Mouse (Mus musculus) lung, postnatal 0 days (tissue): ENCODE results near the gene Slc6a6. TPM values are rescaled to one million over a fixed set of nuclear protein-coding genes. Genes with fewer than 3 reads are reported as not detected.

Source experiments
- ATAC-seq: fragments of 200-750 bp; cut with Nextera tagmentation; 2 replicates; pipeline ENCODE4 v1.8.0; 2017; ENCODE audit warnings: moderate library complexity
- DNase-seq: peaks from one replicate; pipeline ENCODE4 v3.0.0-alpha.2; 2016; ENCODE audit warnings: low spot score
- H3K27ac ChIP-seq: fragments of 300-500 bp; sonication (generic); 2 replicates; pipeline ENCODE4 v1.5.1; 2014; ENCODE audit warnings: antibody characterized with exemption, mild to moderate bottlenecking, low read length, mixed read lengths
- H3K27me3 ChIP-seq: fragments of 300-500 bp; sonication (generic); replicated peaks from 2 replicates; pipeline ENCODE4 v1.6.1; 2014; ENCODE audit warnings: low read length, mixed read lengths; ENCODE audit not compliant: insufficient read depth
- H3K36me3 ChIP-seq: fragments of 300-500 bp; sonication (generic); 2 replicates; pipeline ENCODE4 v1.6.1; 2014; ENCODE audit warnings: low read length, mixed read lengths; ENCODE audit not compliant: insufficient read depth
- H3K4me1 ChIP-seq: fragments of 300-500 bp; sonication (generic); 2 replicates; pipeline ENCODE4 v1.6.1; 2014; ENCODE audit warnings: antibody characterized with exemption, low read depth, low read length, mixed read lengths; ENCODE audit not compliant: insufficient read depth
- H3K4me2 ChIP-seq: fragments of 300-500 bp; sonication (generic); replicated peaks from 2 replicates; pipeline ENCODE4 v1.6.1; 2014; ENCODE audit warnings: low read depth, mild to moderate bottlenecking, low read length, moderate library complexity, mixed read lengths
- H3K4me3 ChIP-seq: fragments of 300-500 bp; sonication (generic); 2 replicates; pipeline ENCODE4 v1.5.1; 2014; ENCODE audit warnings: low read depth, low read length
- H3K9ac ChIP-seq: fragments of 300-500 bp; sonication (generic); replicated peaks from 2 replicates; pipeline ENCODE4 v1.6.1; 2014; ENCODE audit warnings: low read depth, mild to moderate bottlenecking
- H3K9me3 ChIP-seq: fragments of 300-500 bp; sonication (generic); 2 replicates; pipeline ENCODE4 v1.6.1; 2016; ENCODE audit warnings: low read length, mixed read lengths
- CTCF ChIP-seq: IDR thresholded peaks from 2 replicates; pipeline ENCODE4 v1.5.1; 2016; ENCODE audit warnings: antibody characterized with exemption, mild to moderate bottlenecking
- EP300 ChIP-seq: IDR thresholded peaks from 2 replicates; pipeline ENCODE4 v1.6.1; 2016; ENCODE audit warnings: antibody characterized with exemption, mild to moderate bottlenecking, control low read depth
- WGBS: fragments of 180-500 bp; shearing (Covaris S2); extraction: QIAGEN DNeasy Blood & Tissue Kit; methylation state at CpG from one replicate; pipeline ENCODE4 v1.1.7; 2014; 5-methylcytosine and 5-hydroxymethylcytosine counted together
- polyA plus RNA-seq: library from polyadenylated mRNA; unstranded; fragments of >200 nt; fragmentation: Nextera tagmentation; extraction: Ambion mirVana; gene quantifications from 2 replicates; pipeline ENCODE4 v1.2.1, GENCODE M21; 2015

The Slc6a6 gene
- polyA plus RNA-seq, 1 experiment from 2014 or later = 92.6 TPM

DNA sequence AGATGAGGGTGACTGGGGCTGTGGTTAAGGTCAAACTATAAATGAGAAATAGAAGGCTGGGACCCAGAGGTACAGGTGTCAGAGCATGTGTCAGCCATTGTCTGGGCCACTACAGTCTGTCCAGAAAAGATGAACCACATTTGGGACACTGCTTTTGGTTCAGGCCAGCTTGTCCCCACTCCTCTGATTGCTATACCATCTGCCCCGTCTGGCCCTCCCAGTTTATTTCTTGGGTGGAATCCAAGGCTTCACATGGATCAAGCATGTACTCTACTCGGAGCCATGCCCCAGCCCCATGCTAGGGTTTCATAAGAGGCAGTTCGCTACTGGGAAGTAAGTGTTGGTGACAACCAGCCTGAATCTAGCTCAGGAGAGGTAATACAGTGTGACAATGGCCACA is 61.4 kb downstream of the Slc6a6 start:
- TF ChIP-seq CTCF (no peak), EP300 (no peak)
- ATAC-seq = no peak
- Histone ChIP-seq H3K4me1 (no peaks in the 10 kb centered on the region), H3K27ac (no peak overlapping the region), H3K9ac (no peak overlapping the region), H3K27me3 (no peaks in the 10 kb centered on the region), H3K4me2 (no peak overlapping the region), H3K4me3 (no peak overlapping the region), H3K36me3 (peaks cover 47% of the 10 kb centered on the region), H3K9me3 (no peaks in the 10 kb centered on the region)
- WGBS = 68% methylated on average over 3 of the region's 3 CpGs
- DNase-seq = no peak

DNA sequence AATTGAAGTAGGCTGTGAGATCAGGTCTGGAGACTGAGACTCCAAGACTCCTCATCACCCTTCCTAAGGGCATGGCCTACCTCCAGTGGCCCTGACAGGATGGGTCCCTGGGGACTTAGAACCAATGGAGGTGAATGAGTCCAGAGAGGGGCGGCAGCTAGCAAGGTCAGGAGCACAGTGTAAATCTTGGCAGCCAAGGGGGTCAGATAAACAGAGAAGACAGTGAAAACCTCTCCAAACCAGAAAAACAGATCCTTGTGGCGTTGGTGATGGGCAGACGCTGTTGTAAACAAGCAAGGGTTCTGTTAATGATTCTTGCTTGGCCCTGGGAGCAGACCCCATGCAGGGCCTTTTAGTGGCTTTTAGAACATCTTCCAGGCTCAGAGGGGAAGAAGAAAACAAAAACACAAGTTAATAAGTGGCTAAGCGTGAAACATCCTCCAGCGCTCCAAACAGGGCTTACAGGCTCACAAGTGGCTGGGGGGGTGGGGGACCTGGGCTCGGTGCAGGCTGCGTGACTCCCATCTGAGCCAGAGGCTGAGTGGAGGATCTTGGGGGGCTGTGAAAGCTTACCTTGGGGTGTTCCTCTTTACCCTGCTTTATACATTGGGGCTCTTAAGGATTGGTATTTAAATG is 62.2 kb downstream of the Slc6a6 start:
- H3K36me3 ChIP-seq = peaks cover 56% of the 10 kb centered on the region
- no peaks in the 10 kb centered on the region for H3K4me1 ChIP-seq
- no peaks in the 10 kb centered on the region for H3K27me3 ChIP-seq
- H3K4me3 ChIP-seq = no peak overlapping the region
- TF ChIP-seq CTCF = no peak
- TF ChIP-seq EP300 = no peak
- H3K27ac ChIP-seq = no peak overlapping the region
- no peak for DNase-seq
- no peak overlapping the region for H3K9ac ChIP-seq
- 78% methylated on average over 7 of the region's 7 CpGs for WGBS
- no peaks in the 10 kb centered on the region for H3K9me3 ChIP-seq
- no peak overlapping the region for H3K4me2 ChIP-seq
- no peak for ATAC-seq

DNA sequence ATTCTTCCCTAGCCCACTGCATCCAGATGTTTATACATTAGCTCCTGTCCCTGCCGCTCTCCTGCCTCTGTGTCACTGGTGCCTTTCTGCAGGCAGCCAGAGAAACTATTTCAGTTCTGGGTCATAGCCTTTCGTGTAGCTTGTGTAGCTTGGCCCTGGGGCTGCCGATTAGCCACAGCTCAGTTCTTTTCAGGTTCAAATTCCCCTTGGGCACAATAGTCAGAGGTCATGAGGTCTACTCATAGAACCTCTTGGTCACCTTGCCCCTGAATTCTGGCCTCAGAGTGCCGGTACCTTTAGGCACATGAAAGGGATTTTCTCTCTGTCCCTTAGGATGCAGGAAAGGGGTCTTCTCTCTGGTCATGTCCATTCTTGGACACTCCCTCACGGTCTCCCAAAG is 62.9 kb downstream of the Slc6a6 start:
- no peaks in the 10 kb centered on the region for H3K27me3 ChIP-seq
- no peaks in the 10 kb centered on the region for H3K4me1 ChIP-seq
- H3K4me3 ChIP-seq = no peak overlapping the region
- H3K27ac ChIP-seq = no peak overlapping the region
- H3K9me3 ChIP-seq = no peaks in the 10 kb centered on the region
- peaks cover 52% of the 10 kb centered on the region for H3K36me3 ChIP-seq
- no peak for DNase-seq
- 84% methylated on average over 5 of the region's 5 CpGs for WGBS
- TF ChIP-seq CTCF (no peak), EP300 (no peak)
- no peak for ATAC-seq
- H3K4me2 ChIP-seq = no peak overlapping the region
- no peak overlapping the region for H3K9ac ChIP-seq

DNA sequence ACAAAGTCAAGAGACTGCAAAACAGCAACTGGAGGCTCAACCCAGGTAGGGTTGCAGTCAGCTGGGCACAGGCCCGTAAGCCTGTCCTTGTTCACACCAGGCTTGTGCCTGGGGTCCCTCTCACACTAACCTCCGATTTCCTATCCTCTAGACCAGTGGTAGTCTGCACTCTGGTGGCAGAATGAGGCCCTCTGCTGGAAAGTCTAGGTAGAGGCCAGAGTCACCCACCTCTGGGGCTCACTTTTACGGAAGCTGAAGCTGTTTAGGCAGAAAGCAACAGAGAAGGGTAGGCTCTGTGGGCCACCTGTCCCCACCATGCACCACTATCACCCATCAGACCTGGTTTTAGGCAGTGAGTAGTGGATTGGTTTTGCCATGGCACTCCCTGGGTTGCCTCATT is 67.1 kb downstream of the Slc6a6 start:
- 73% methylated on average over 3 of the region's 3 CpGs for WGBS
- ATAC-seq (no peak), DNase-seq (no peak)

DNA sequence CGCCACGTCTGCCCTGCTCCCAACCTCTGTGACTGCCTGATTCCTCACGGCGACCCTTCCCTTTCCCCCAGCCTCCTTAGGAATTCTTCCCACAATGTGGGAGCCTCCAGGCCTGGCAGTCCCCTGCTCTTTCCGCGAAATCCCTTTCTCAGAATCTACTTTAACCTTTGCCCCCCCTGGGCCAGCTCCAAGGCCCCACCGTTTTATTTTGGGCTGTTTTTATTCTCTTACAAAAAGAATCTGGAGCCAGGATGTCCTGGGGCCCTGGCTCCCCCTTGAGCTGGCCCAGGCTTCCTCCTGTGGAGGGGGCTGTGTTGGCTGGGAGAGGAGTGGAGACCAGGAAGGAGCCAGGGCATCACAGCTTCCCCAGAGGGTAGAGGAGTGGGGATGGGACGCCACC is 69.0 kb downstream of the Slc6a6 start:
- H3K27ac ChIP-seq = peak overlapping the region; percentile 38
- ATAC-seq = peak; percentile 76
- no peaks in the 10 kb centered on the region for H3K9me3 ChIP-seq
- DNase-seq = peak; percentile 30
- WGBS = 54% methylated on average over 8 of the region's 8 CpGs
- H3K4me2 ChIP-seq = no peak overlapping the region
- TF ChIP-seq CTCF (no peak), EP300 (peak; percentile 66; the same call in 1 of the 2 replicates)
- H3K9ac ChIP-seq = no peak overlapping the region
- H3K36me3 ChIP-seq = peaks cover 21% of the 10 kb centered on the region
- H3K4me1 ChIP-seq = no peaks in the 10 kb centered on the region; the same call in 1 of the 2 replicates
- H3K27me3 ChIP-seq = no peaks in the 10 kb centered on the region
- no peak overlapping the region for H3K4me3 ChIP-seq

More for the DNA sequence above, 67.1 kb downstream of the Slc6a6 start:
- no peaks in the 10 kb centered on the region for H3K27me3 ChIP-seq
- no peak overlapping the region for H3K9ac ChIP-seq
- H3K9me3 ChIP-seq = no peaks in the 10 kb centered on the region
- TF ChIP-seq CTCF = peak; percentile 56
- no peak for TF ChIP-seq EP300
- no peaks in the 10 kb centered on the region; the same call in 1 of the 2 replicates for H3K4me1 ChIP-seq
- H3K4me3 ChIP-seq = no peak overlapping the region
- no peak overlapping the region for H3K27ac ChIP-seq
- H3K36me3 ChIP-seq = peaks cover 31% of the 10 kb centered on the region
- H3K4me2 ChIP-seq = no peak overlapping the region

DNA sequence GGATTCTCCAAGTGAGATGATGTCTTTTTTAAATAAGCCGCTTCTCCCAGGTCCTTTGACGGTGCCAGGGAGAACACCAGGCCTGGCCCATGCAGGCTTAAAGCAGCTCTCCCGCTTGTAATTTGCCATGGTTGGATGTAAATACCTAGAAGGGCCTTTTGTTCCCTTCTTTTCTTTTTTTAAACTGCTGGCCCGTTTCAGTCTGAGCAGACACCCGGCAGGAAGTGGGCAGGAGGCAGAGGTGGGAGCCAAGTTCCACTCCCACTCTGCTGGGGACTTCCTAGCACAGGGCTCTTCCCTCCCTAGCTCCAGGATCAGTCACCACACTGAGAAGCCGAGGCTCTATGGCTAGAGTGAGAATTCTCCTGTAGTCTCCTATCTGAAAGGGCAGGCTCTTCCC is 70.2 kb downstream of the Slc6a6 start:
- Histone ChIP-seq H3K27ac (peak overlapping the region; percentile 38; the same call in 1 of the 2 replicates), H3K4me1 (no peaks in the 10 kb centered on the region; the same call in 1 of the 2 replicates), H3K9ac (no peak overlapping the region), H3K4me3 (no peak overlapping the region), H3K4me2 (no peak overlapping the region), H3K36me3 (peaks cover 22% of the 10 kb centered on the region), H3K9me3 (no peaks in the 10 kb centered on the region), H3K27me3 (no peaks in the 10 kb centered on the region)
- ATAC-seq = peak; percentile 39
- 40% methylated on average over 6 of the region's 6 CpGs for WGBS
- TF ChIP-seq CTCF (no peak), EP300 (no peak)
- DNase-seq = peak; percentile 39
